Mouse (Mus musculus) neural tube, embryonic 12.5 days (tissue): Measurements from ENCODE around the gene Endod1. TPM values are rescaled to one million over a fixed set of nuclear protein-coding genes. Genes with fewer than 3 reads are reported as not detected.
A peak's percentile ranks its signal among the peaks of the same experiment; 100 is the strongest.

ENCODE experiments used
- ATAC-seq: fragments of 200-750 bp; cut with Nextera tagmentation; 2 replicates; pipeline ENCODE4 v1.8.0; 2017; ENCODE audit warnings: low read depth, mild to moderate bottlenecking, moderate TSS enrichment, moderate library complexity; ENCODE audit not compliant: low FRiP score
- H3K27ac ChIP-seq: fragments of 300-500 bp; sonication (generic); 2 replicates; pipeline ENCODE4 v1.5.1; 2016
- H3K27me3 ChIP-seq: fragments of 300-500 bp; sonication (generic); replicated peaks from 2 replicates; pipeline ENCODE4 v1.6.1; 2016; ENCODE audit warnings: mild to moderate bottlenecking
- H3K36me3 ChIP-seq: fragments of 300-500 bp; sonication (generic); 2 replicates; pipeline ENCODE4 v1.6.1; 2016; ENCODE audit warnings: mild to moderate bottlenecking
- H3K4me1 ChIP-seq: fragments of 300-500 bp; sonication (generic); 2 replicates; pipeline ENCODE4 v1.6.1; 2016
- H3K4me2 ChIP-seq: fragments of 300-500 bp; sonication (generic); replicated peaks from 2 replicates; pipeline ENCODE4 v1.6.1; 2016; ENCODE audit warnings: mild to moderate bottlenecking
- H3K4me3 ChIP-seq: fragments of 300-500 bp; sonication (generic); 2 replicates; pipeline ENCODE4 v1.5.1; 2016
- H3K9ac ChIP-seq: fragments of 300-500 bp; sonication (generic); 2 replicates; pipeline ENCODE4 v1.6.1; 2016; ENCODE audit warnings: mild to moderate bottlenecking
- H3K9me3 ChIP-seq: fragments of 300-500 bp; sonication (generic); 2 replicates; pipeline ENCODE4 v1.6.1; 2016; ENCODE audit warnings: mild to moderate bottlenecking
- WGBS: fragments of 180-500 bp; shearing (Covaris S2); methylation state at CpG from one replicate; pipeline ENCODE4 v1.1.7; 2016; 5-methylcytosine and 5-hydroxymethylcytosine counted together
- polyA plus RNA-seq: library from polyadenylated mRNA; unstranded; fragments of >200 nt; fragmentation: Nextera tagmentation; extraction: Ambion mirVana; gene quantifications from 2 replicates; pipeline ENCODE4 v1.2.1, GENCODE M21; 2016

The Endod1 gene
- polyA plus RNA-seq = 9.6 and 11.7 TPM in 2 replicates

GRCm38 (mm10) chr9:14381353-14382055 is at the start of gene Endod1:
Gene Endod1 (minus strand): TSS chr9:14381507.
- no peaks in the 10 kb centered on the region for H3K36me3 ChIP-seq
- ATAC-seq = peak; percentile 56
- H3K9ac ChIP-seq = peak within 1 kb of the TSS; percentile 78
- peak within 1 kb of the TSS; percentile 84 for H3K4me2 ChIP-seq
- 8% methylated on average over 8 of the region's 8 CpGs for WGBS
- H3K4me1 ChIP-seq = peaks cover 5% of the 10 kb centered on the region; the same call in 1 of the 2 replicates
- 0 out of 2 replicates have a peak within 1 kb of the TSS, but pooled peaks have one; percentile 4 for H3K27ac ChIP-seq
- no peaks in the 10 kb centered on the region; the same call in 1 of the 2 replicates for H3K27me3 ChIP-seq
- H3K4me3 ChIP-seq = peak within 1 kb of the TSS; percentile 66
- H3K9me3 ChIP-seq = no peaks in the 10 kb centered on the region

- H3K9me3 ChIP-seq = no peaks in the 10 kb centered on the region
- 90% methylated on average over 5 of the region's 5 CpGs for WGBS
- H3K27me3 ChIP-seq = no peaks in the 10 kb centered on the region
- H3K4me3 ChIP-seq = no peak overlapping the region
- no peak overlapping the region for H3K27ac ChIP-seq
- no peak for ATAC-seq
- no peak overlapping the region for H3K9ac ChIP-seq
- no peaks in the 10 kb centered on the region for H3K36me3 ChIP-seq
- no peak overlapping the region for H3K4me2 ChIP-seq
- no peaks in the 10 kb centered on the region for H3K4me1 ChIP-seq
These were observed 27.8 kb upstream of the Endod1 start for GRCm38 (mm10) chr9:14409153-14409552.

- Histone ChIP-seq H3K4me3 (no peak overlapping the region), H3K27ac (no peak overlapping the region), H3K4me1 (no peaks in the 10 kb centered on the region), H3K4me2 (no peak overlapping the region), H3K27me3 (no peaks in the 10 kb centered on the region), H3K36me3 (no peaks in the 10 kb centered on the region), H3K9me3 (no peaks in the 10 kb centered on the region), H3K9ac (no peak overlapping the region)
- no peak for ATAC-seq
- 81% methylated on average over 4 of the region's 4 CpGs for WGBS
These were observed 26.7 kb upstream of the Endod1 start for GRCm38 (mm10) chr9:14408044-14408443.

GRCm38 (mm10) chr9:14406056-14406455 is 24.7 kb upstream of the Endod1 start:
- 77% methylated on average over 1 of the region's 1 CpGs for WGBS
- H3K9me3 ChIP-seq = no peaks in the 10 kb centered on the region
- no peak for ATAC-seq

GRCm38 (mm10) chr9:14402099-14402498 is 20.8 kb upstream of the Endod1 start:
- no peak for ATAC-seq
- Histone ChIP-seq H3K4me2 (no peak overlapping the region), H3K36me3 (no peaks in the 10 kb centered on the region), H3K4me3 (no peak overlapping the region), H3K9me3 (no peaks in the 10 kb centered on the region), H3K27me3 (no peaks in the 10 kb centered on the region), H3K27ac (no peak overlapping the region), H3K4me1 (no peaks in the 10 kb centered on the region), H3K9ac (no peak overlapping the region)
- WGBS = 86% methylated on average over 1 of the region's 1 CpGs

More at GRCm38 (mm10) chr9:14406056-14406455, 24.7 kb upstream of the Endod1 start:
- H3K9ac ChIP-seq = no peak overlapping the region
- H3K36me3 ChIP-seq = no peaks in the 10 kb centered on the region
- H3K4me3 ChIP-seq = no peak overlapping the region
- no peak overlapping the region for H3K4me2 ChIP-seq
- no peaks in the 10 kb centered on the region for H3K4me1 ChIP-seq
- no peaks in the 10 kb centered on the region for H3K27me3 ChIP-seq
- no peak overlapping the region for H3K27ac ChIP-seq

- no peak overlapping the region for H3K4me2 ChIP-seq
- no peaks in the 10 kb centered on the region for H3K27me3 ChIP-seq
- H3K9me3 ChIP-seq = no peaks in the 10 kb centered on the region
- no peak overlapping the region for H3K27ac ChIP-seq
- 88% methylated on average over 5 of the region's 5 CpGs for WGBS
- H3K4me3 ChIP-seq = no peak overlapping the region
- no peaks in the 10 kb centered on the region for H3K36me3 ChIP-seq
- no peaks in the 10 kb centered on the region for H3K4me1 ChIP-seq
- H3K9ac ChIP-seq = no peak overlapping the region
- no peak for ATAC-seq
These were observed 19.1 kb upstream of the Endod1 start for GRCm38 (mm10) chr9:14400392-14400791.

GRCm38 (mm10) chr9:14398946-14399345 is 17.6 kb upstream of the Endod1 start:
- no peak overlapping the region for H3K4me2 ChIP-seq
- H3K9me3 ChIP-seq = no peaks in the 10 kb centered on the region
- ATAC-seq = no peak
- no peak overlapping the region for H3K4me3 ChIP-seq
- H3K27me3 ChIP-seq = no peaks in the 10 kb centered on the region
- WGBS = 79% methylated on average over 1 of the region's 1 CpGs
- H3K27ac ChIP-seq = no peak overlapping the region
- no peak overlapping the region for H3K9ac ChIP-seq
- no peaks in the 10 kb centered on the region for H3K4me1 ChIP-seq
- H3K36me3 ChIP-seq = no peaks in the 10 kb centered on the region

GRCm38 (mm10) chr9:14398084-14398483 is 16.8 kb upstream of the Endod1 start:
- no peak overlapping the region for H3K4me2 ChIP-seq
- H3K9ac ChIP-seq = no peak overlapping the region
- H3K36me3 ChIP-seq = no peaks in the 10 kb centered on the region
- no peaks in the 10 kb centered on the region for H3K9me3 ChIP-seq
- H3K27ac ChIP-seq = no peak overlapping the region
- H3K27me3 ChIP-seq = no peaks in the 10 kb centered on the region
- WGBS = 60% methylated on average over 1 of the region's 1 CpGs
- H3K4me3 ChIP-seq = no peak overlapping the region
- ATAC-seq = no peak
- H3K4me1 ChIP-seq = no peaks in the 10 kb centered on the region

GRCm38 (mm10) chr9:14397449-14397819 is 16.1 kb upstream of the Endod1 start:
- 92% methylated on average over 6 of the region's 6 CpGs for whole genome bisulfite sequencing
- Histone ChIP-seq H3K36me3 (no peaks in the 10 kb centered on the region), H3K9me3 (no peaks in the 10 kb centered on the region), H3K27ac (no peak overlapping the region), H3K4me3 (no peak overlapping the region), H3K4me2 (no peak overlapping the region), H3K9ac (no peak overlapping the region), H3K4me1 (no peaks in the 10 kb centered on the region), H3K27me3 (no peaks in the 10 kb centered on the region)
- no peak for ATAC-seq

GRCm38 (mm10) chr9:14396819-14397448 is 15.6 kb upstream of the Endod1 start:
- WGBS = 82% methylated on average over 3 of the region's 3 CpGs
- Histone ChIP-seq H3K4me1 (no peaks in the 10 kb centered on the region), H3K9ac (no peak overlapping the region), H3K27me3 (no peaks in the 10 kb centered on the region), H3K9me3 (no peaks in the 10 kb centered on the region), H3K4me3 (no peak overlapping the region), H3K36me3 (no peaks in the 10 kb centered on the region), H3K27ac (no peak overlapping the region), H3K4me2 (no peak overlapping the region)
- ATAC-seq = no peak

GRCm38 (mm10) chr9:14396096-14396495 is 14.8 kb upstream of the Endod1 start:
- Histone ChIP-seq H3K4me2 (no peak overlapping the region), H3K27ac (no peak overlapping the region), H3K4me3 (no peak overlapping the region), H3K36me3 (no peaks in the 10 kb centered on the region), H3K9me3 (no peaks in the 10 kb centered on the region), H3K27me3 (no peaks in the 10 kb centered on the region), H3K4me1 (no peaks in the 10 kb centered on the region), H3K9ac (no peak overlapping the region)
- WGBS = 89% methylated on average over 2 of the region's 2 CpGs
- no peak for ATAC-seq

GRCm38 (mm10) chr9:14394956-14395561 is 13.8 kb upstream of the Endod1 start:
- H3K4me3 ChIP-seq = no peak overlapping the region
- no peaks in the 10 kb centered on the region for H3K36me3 ChIP-seq
- H3K9ac ChIP-seq = no peak overlapping the region
- H3K27ac ChIP-seq = no peak overlapping the region
- H3K4me1 ChIP-seq = no peaks in the 10 kb centered on the region
- WGBS = 61% methylated on average over 2 of the region's 2 CpGs
- ATAC-seq = no peak
- no peak overlapping the region for H3K4me2 ChIP-seq
- no peaks in the 10 kb centered on the region for H3K9me3 ChIP-seq
- H3K27me3 ChIP-seq = no peaks in the 10 kb centered on the region
